Mouse (Mus musculus) right cerebral cortex, postnatal 36 days (tissue): ENCODE measurements around the gene Rpl36a-ps1.
"Not testable (repeated sequence)": the region's sequence is repeated elsewhere in the genome, so short reads cannot be mapped to it uniquely, and the experiment has no call there.

Experiments used
- DNase-seq, 2 experiments: peaks; one replicate each; pipeline ENCODE4 v3.0.0; 2022; ENCODE audit warnings: low spot score in 2 of 2, mixed read lengths in 1 of 2

Rpl36a-ps1 gene

GRCm38 (mm10) chr14:98994218-98994617, at the start of gene Rpl36a-ps1:
TSS of gene Rpl36a-ps1 (minus strand) at chr14:98994318.
- DNase-seq: no peak

GRCm38 (mm10) chr14:99043499-99043898, 49.4 kb upstream of the Rpl36a-ps1 start:
- no peak for DNase-seq

GRCm38 (mm10) chr14:99041416-99041815, 47.3 kb upstream of the Rpl36a-ps1 start:
- no peak for DNase-seq

- not testable (repeated sequence) for DNase-seq
Measured at GRCm38 (mm10) chr14:99039308-99039707, 45.2 kb upstream of the Rpl36a-ps1 start.

- DNase-seq: no peak
Measured at GRCm38 (mm10) chr14:99037703-99038102, 43.6 kb upstream of the Rpl36a-ps1 start.

GRCm38 (mm10) chr14:99036039-99036438, 41.9 kb upstream of the Rpl36a-ps1 start:
- no peak for DNase-seq

GRCm38 (mm10) chr14:99034851-99035250, 40.7 kb upstream of the Rpl36a-ps1 start:
- DNase-seq: not testable (repeated sequence)

GRCm38 (mm10) chr14:99032596-99032995, 38.5 kb upstream of the Rpl36a-ps1 start:
- no peak for DNase-seq

- DNase-seq: no peak
Measured at GRCm38 (mm10) chr14:99031337-99031873, 37.3 kb upstream of the Rpl36a-ps1 start.

- DNase-seq: no peak
Measured at GRCm38 (mm10) chr14:99029987-99030386, 35.9 kb upstream of the Rpl36a-ps1 start.

- DNase-seq: no peak
Measured at GRCm38 (mm10) chr14:99022346-99023086, 28.4 kb upstream of the Rpl36a-ps1 start.

- DNase-seq: no peak
Measured at GRCm38 (mm10) chr14:99019136-99019808, 25.2 kb upstream of the Rpl36a-ps1 start.

GRCm38 (mm10) chr14:99018691-99019090, 24.6 kb upstream of the Rpl36a-ps1 start:
- DNase-seq: no peak

- DNase-seq: no peak
Measured at GRCm38 (mm10) chr14:99010920-99011313, 16.8 kb upstream of the Rpl36a-ps1 start.

- DNase-seq: no peak
Measured at GRCm38 (mm10) chr14:99010224-99010919, 16.3 kb upstream of the Rpl36a-ps1 start.

GRCm38 (mm10) chr14:98992482-98992881, 1.6 kb downstream of the Rpl36a-ps1 start:
- DNase-seq: no peak

GRCm38 (mm10) chr14:98990636-98991035, 3.5 kb downstream of the Rpl36a-ps1 start:
- DNase-seq: no peak

GRCm38 (mm10) chr14:98989818-98990217, 4.3 kb downstream of the Rpl36a-ps1 start:
- DNase-seq: no peak

- DNase-seq: no peak
Measured at GRCm38 (mm10) chr14:98971921-98972320, 22.2 kb downstream of the Rpl36a-ps1 start.

GRCm38 (mm10) chr14:98958978-98959658, 35.0 kb downstream of the Rpl36a-ps1 start:
- no peak for DNase-seq

GRCm38 (mm10) chr14:98956788-98957187, 37.3 kb downstream of the Rpl36a-ps1 start:
- DNase-seq: no peak

- no peak for DNase-seq
Measured at GRCm38 (mm10) chr14:98952441-98952840, 41.7 kb downstream of the Rpl36a-ps1 start.
